Mouse (Mus musculus): ENCODE results near the gene 1700067P10Rik.

- TF ChIP-seq CTCF (conservative IDR thresholded peaks at IDR 0.05; ENCODE audit: low read length), result no peak
- TF ChIP-seq NANOG (IDR thresholded peaks at IDR 0.05; ENCODE audit: borderline replicate concordance, low read length), result no peak
Observed at GRCm38 (mm10) chr17:48065081-48065501, 24.0 kb upstream of the 1700067P10Rik start.

Measured in E14TG2a.4 (cell line).